Mouse (Mus musculus) neural tube, embryonic 10.5 days (tissue): ENCODE measurements around the gene Fbxw21.

ENCODE experiments used
- DNase-seq: peaks from one replicate; pipeline ENCODE4 v3.0.0-alpha.2; 2017; ENCODE audit warnings: low spot score; ENCODE audit errors: extremely low spot score

Gene Fbxw21

DNA sequence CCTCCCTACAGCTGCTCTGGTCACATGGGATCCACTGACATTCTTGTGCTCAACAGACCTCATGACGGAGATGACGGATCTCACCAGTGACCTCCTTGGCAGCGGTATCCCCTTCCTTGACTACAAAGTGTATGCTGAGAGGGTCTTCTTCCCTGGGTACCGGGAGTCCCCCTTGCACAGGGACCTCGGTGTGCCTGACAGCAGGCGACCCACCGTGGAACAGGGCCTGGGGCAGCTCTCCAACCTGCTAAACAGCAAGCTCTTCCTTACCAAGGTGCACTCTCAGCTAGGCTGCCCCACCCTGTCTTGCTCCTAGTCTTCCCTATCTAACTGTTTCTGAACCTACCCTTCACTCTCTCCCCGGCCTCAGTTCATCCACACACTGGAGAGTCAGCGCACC is 50.2 kb downstream of the Fbxw21 start:
- DNase-seq: no peak

DNA sequence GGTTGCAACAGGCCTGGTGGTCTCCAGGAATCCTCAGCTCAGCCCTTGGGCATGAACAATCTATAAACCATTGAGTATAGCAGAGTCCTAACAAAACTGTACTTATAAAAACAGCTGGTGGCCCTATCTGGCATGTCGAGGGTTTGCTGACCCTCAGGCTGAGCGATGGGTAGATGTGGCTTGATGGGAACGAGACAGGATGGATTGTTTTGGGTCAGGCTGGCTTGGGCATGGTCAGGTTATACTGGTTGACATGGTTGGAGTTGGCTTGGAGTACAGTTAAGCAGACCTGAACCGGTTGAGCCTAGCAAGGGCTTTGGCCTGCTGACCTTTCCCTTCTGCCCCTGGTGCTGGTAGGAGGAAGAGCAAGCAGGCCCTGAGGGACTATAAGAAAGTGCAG is 50.7 kb downstream of the Fbxw21 start:
- DNase-seq: no peak

DNA sequence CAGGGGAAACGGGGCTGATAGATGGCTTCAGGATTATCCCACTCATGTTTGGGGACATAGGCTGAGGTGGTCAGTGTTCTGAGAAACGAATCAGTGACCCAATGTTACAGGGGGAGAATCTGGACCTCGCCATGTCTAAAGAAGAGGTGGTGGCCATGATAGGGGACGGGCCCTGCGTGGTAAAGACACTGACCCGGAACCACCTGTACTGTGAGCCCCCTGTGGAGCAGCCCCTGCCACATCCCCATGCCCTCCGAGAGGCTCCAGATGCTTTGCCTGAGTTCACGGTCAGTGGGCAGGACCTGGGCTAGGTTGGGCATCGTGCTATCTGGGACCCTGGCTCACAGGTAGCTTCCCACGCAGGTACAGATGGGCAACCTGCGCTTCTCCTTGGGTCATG is 51.6 kb downstream of the Fbxw21 start:
- no peak for DNase-seq

DNA sequence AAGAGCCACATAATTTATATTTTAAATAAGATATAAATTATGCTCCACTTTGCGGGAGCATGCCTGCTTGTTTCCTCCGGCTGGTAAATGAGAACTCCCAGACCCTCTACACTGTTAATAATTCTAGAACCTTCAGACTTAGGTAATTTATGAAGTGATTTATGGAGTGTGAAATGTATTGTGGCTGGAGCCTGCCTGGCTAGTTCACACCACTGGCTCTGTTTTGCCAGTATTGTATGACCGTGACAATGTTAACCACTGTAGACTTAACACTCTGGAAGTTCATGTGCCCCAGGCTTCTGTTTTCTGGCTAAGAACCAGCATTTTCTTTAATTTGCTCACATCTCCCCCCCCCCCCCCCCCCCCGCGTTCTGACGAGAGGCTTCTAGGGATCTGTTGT is 54.5 kb downstream of the Fbxw21 start:
- DNase-seq: no peak

DNA sequence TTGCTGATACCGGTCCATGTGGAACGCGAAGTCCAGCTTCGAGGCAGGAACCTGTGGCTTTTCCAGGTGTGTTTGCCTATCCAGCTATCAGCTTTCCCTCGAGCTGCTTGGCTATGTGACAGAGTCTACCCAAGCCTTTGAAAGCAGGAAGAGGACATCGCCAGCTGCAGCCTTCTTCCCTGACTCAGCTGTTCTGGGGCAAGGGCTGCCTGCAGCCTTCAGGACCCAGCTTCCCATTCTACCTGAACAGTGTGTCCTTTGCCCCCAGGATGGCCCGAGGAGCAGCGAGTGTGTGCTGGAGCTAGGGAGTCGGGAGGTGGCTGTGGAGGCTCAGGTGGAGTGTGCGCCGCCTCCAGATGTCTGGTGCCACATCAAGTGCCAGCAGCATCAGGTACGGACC is 56.2 kb downstream of the Fbxw21 start:
- no peak for DNase-seq

DNA sequence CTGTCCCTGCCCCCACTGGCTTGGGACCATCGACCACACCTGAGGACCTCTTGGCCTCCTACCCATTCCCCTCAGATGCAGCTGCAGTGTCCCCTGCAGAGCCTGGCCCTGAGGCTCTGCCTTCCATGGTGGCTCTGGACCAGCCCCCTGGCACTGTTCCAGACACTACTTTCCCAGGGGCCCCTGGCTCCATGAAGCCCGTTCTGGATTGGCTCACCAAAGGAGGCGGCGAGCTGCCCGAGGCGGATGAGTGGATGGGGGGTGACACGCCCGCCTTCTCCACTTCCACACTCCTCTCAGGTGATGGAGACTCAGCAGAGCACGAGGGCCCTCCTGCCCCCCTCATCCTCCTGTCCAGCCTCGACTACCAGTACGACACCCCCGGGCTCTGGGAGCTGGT is 56.8 kb downstream of the Fbxw21 start:
- no peak for DNase-seq

DNA sequence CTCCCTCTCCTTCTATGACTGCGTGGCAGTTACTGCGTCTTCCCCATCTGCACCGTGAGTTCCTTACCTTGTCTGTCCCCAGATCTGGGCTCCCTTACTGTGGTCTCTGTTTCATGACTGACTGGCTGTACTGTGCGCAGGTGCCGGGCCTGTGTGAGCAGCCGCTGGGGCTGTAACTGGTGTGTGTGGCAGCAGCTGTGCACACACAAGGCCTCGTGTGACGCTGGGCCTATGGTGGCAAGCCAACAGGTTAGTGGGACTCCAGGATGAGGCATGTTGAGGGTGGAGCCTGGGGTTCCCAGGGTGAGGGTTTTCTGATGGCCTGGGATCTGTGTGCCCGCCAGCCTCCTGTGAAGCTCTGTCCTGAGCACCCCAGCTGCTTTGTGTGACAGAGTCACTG is 57.8 kb downstream of the Fbxw21 start:
- no peak for DNase-seq

DNA sequence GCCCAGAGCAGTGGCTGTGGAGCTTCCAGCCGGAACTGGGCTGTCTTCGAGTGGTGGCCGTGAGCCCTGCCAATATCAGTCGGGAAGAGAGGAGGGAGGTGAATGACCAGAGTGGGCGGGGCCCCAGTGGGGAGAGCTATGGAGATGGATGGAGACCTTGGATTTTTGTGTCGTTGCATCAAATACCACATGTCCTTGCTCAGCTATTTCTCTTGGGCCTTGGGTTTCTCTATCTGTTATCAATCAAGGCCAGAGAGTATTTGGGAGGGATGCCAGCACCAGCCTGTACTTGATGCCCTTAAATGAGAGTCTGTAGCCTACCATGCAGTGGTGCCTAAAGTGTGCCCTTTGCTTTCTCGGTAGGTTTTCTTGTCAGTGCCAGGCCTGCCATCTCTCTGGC is 58.6 kb downstream of the Fbxw21 start:
- no peak for DNase-seq

DNA sequence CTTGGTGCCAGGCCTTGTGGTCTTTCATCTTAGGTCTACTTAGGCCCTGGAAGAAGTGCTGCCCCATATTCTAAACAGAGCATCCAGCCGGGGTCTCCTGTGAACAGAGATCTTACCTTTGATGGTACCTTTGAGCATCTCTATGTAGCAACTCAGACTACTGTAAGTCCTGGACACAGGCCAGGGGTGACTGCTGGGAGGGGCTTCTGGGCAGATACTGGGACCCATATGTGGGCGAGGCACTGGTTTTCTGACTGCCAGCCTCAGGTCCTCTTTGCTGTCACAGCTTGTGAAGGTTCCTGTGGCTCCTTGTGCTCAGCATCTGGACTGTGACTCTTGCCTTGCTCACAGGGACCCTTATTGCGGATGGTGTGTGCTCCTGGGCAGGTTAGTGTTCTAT is 59.3 kb downstream of the Fbxw21 start:
- DNase-seq: no peak

DNA sequence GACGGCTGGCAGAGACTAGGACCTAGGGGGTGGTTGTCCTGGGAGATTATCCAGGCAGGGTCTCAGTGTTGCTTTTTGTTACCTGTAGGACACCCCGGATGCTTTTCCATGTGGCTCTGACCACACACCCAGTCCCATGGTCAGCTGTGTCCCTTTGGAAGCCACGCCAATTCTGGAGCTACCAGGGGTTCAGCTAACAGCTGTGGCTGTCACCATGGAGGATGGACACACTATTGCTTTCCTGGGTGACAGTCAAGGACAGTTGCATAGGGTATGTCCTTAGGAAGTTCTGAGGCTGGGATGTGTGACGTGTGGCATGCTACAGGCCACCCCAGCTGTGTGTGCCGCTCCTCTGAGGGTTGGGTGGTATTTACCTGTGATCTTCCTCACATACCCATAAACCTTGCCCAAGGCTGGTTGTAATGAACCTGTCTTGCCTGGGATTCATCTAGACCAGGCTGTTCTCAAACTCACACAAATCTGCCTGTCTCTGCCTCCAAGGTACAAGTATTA is 59.9 kb downstream of the Fbxw21 start:
- DNase-seq: no peak

DNA sequence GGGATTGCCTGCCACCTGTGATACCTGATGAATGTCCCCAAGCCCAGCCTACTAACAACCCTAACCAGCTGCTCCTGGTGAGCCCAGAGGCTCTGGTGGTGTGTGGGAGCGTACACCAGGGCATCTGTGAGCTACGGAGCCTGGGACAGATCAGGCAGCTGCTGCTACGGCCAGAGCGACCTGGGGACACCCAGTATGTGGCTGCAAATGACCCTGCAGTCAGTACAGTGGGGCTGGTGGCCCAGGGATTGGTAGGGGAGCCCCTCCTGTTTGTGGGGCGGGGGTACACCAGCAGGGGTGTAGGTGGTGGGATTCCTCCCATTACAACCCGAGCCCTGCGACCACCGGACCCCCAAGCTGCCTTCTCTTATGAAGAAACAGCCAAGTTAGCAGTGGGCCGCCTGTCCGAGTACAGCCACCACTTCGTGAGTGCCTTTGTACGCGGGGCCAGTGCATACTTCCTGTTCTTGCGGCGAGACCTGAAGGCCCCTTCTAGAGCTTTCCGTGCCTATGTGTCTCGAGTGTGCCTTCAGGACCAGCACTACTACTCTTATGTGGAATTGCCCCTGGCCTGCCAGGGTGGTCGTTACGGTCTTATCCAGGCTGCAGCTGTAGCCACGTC is 61.4 kb downstream of the Fbxw21 start:
- no peak for DNase-seq

DNA sequence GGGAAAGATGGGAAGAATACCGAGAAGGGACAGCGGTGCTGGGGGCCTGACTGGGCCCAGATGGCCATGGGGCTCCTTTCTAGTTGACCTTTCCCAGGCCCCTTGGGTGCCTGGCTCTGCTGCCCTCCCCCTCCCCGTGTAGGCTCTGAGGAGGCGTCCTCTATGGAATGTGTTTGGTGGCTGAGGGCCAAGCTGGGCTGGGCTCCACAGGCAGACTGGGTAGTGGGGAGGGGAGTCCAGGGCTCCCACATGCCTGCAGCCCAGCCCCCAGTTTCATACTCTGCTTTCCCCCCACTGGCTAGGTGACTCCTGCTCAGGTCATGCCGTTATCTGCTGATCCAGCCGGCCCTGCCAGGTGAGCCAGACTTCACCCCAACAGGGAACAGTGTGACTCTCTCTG is 62.9 kb downstream of the Fbxw21 start:
- no peak for DNase-seq

DNA sequence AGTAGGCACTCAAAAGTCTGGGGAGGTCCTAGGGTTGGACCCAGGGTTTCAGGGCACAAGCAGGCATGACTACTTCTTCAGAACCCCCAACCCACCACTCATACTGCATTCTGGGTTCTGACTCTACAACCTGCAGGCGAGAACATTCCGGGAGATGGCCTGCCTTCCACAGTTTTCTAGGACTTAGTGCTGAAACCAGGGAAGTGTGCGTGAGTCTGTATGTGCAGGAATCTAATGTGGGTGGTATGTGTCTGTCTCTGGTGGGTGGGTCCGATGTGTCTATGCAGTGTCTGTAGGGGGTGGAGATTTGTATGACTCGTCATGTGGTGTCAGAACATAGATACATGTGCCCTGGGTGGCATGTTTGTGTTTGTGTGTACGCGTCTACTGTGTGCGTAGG is 63.5 kb downstream of the Fbxw21 start:
- no peak for DNase-seq

DNA sequence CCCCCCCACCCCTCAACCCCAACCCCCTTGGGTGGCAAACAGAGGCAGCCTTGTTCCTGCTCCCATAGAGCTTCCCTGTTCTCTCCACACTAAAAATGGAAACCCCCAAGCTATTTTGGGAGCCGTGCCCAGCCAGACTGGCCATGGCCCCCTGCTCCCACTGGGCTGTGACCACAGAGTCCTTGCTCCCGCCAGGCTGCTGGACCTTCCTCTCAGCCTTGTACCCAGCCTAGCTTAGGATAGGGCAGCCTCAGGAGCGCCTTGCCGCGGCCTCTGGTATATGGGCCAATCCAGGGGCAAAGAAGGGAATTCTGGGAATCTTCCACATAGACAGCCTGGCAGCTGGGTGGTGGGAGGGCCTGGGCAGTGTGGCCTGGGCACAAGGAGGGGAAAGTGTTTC is 64.0 kb downstream of the Fbxw21 start:
- no peak for DNase-seq

DNA sequence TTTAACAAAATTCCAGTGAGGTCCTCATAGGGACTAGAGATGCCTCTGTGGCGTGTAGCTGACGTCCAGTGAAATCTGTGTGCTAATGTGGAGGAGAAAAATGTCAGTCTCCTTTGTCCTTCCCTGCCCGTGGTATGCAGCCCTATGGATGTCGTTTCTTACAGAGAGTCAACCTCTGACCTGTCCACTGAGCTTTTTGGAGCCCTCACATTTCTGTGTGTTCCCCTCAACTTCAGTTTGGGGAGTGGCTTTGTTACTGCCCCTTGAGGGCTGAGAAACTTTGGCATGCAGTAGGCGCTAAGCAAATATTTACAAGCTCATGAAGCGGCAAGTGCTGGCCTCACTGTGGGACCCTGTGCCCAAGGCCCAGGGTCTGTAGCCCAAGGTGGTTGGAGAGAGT is 64.5 kb downstream of the Fbxw21 start:
- DNase-seq: peak; percentile 31

DNA sequence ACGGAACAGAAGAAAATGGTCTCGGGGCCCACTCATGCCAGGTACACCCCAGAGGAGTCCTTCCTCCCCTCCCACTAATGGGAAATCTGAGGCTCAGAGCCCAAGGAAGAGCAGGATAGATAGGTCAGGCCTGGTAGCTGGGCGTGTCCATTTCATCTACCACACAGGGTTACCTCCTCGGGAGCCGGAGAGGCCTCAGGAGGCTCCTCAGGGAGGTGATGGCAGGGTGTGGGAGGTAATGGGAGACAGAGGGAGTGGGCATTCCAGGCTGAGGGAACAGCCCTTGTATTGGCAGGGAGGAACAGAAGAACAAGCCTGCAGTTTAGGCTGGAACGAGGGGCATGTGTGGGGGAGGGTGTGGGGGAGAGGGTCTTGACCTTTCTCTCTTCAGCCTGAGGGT is 65.0 kb downstream of the Fbxw21 start:
- peak; percentile 42 for DNase-seq

DNA sequence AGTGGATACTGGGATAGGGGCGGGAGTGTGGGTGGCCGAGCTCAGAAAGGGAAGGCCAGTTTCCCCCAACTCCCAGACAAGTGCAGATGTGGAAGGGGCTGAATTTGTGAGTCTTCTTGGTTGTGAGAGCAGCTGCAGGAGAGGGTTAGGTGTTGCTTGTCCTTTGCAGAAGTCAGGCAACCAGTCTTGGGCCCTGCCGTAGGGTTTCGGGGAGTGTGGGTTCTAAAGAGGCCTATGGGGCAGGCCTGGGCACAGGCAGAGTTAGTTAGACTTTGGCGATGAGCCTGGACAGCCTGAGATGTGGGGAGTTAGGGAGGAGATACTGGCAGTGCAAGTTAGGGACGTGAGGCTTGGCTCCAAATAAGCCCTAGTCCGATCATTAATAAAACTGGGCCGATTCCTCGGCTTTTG is 65.6 kb downstream of the Fbxw21 start:
- peak; percentile 29 for DNase-seq

DNA sequence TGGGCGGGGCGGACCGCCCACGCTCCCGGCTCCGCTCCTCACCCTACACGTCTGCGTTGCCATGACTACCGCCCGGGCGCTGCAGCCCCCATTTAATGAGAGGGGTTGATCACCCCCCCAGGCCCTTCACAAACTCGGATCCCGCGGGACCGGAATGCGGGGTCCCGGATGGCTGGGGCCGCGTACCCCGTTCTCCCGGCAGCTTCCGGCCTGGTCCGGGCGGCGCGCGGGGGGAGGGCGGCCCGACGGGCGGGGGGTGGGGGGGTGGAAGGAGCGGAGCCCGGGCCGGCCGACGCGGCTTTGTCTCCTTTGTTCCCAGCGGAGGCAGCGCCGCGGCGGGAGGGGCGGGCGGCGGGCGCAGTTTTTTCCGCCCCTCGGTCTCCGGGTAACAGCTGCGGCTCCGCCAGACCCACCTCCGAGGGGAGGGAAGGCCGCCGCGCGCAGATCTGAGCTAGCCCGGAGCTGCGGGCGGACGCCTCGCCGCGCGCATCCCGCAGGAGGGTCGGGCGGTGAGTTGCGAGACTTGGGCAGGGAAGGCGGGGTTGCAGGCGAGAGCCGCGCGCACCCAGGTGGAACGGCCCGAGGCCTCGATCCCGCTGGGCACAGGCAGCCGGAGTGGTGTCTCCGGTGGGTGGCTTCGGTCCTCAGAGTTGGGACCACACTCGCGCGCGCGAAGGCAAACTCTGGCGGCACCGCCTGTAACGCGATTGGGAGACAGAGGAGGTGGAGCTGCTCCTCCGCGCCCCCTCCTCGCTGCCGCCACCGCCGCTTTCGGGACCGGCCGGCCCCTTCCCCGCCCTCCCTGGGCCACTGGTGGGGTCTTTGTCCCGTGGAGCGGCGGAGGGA is 66.5 kb downstream of the Fbxw21 start, which contains the start of gene Plxnb1:
TSS of gene Plxnb1 (plus strand) at position 253 of the 846 bp plus-strand sequence.
- DNase-seq: peak; percentile 87

DNA sequence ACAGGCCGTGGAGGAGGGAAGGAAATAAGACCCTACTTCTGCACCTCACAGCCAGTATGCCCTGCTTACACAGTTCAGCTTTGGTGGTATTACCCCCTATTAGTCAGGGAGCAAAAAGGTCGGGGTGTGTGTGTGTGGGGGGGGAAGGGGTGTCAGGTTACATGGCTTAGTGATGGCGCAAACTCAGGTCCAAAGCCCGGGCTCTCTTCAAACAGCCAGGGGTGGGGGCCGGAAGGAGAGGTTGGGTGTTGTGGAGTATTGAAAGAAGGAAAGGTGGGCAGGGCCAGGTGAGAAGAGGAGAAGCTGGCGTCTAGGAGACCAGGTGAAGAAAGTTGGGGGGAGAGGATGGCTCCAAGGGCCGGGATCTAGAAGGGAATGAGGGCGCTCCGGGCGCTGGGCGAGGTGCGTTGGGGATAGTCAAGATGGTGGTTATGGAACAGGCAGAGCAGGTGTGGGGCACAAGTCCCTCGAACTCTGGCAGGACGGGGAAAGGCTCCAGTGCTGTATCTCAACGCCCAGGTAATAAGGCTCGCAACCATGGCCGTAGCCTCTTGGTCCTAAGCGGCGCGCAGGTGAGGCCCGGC is 67.2 kb downstream of the Fbxw21 start:
- DNase-seq: peak; percentile 64

DNA sequence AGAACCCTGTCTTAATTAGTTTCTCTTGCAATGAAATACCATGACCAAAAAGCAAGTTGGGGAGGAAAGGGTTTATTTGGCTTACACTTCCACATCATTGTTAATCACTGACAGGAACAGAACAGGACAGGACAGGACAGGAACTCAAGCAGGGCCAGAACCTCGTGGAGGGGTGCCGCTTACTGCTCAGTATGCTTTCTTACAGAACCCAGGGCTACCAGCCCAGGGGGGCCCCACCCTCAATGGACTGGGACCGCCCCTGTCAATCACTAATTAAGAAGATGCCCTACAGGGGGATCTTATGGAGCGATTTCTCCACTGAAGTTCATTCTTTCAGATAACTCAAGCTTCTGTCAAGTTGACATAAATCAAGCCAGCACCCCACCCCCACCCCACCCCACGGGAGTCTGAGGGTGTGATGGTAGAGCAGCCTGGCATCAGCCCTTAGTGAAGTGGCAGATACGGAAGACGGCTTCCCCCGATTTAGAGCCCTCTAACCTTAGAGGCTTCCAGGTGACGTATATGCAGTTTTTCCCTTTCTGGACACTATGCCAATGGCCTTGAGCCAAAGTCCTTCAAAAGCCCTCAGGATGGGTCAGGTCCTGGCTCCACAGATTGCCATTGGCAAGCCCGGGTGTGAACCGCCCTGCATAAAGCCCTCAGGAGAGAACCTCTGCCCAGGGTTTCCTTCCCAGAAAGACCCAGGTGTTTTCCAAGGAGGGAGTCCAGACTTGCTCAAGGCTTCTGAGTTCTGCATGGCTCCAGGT is 67.9 kb downstream of the Fbxw21 start:
- no peak for DNase-seq

DNA sequence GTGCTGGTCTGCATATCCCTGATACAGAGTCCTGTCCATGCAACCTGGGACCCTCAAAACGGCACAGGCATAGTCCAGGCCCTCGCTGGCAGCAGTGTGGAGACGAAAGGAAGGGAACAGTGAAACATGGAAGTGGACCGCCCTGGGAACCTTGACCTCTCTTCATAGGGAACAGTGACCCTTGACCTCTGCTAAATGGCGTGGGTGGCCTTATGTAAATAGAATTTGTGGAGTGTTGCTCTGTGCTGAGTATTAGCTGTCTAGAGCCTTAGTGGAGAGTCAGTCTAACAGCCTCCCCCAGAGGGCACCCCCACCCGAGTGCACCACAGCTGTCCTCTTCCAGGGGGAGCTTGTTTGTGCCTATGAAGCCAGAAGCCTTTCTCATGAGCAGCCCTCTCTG is 69.0 kb downstream of the Fbxw21 start:
- DNase-seq: no peak

DNA sequence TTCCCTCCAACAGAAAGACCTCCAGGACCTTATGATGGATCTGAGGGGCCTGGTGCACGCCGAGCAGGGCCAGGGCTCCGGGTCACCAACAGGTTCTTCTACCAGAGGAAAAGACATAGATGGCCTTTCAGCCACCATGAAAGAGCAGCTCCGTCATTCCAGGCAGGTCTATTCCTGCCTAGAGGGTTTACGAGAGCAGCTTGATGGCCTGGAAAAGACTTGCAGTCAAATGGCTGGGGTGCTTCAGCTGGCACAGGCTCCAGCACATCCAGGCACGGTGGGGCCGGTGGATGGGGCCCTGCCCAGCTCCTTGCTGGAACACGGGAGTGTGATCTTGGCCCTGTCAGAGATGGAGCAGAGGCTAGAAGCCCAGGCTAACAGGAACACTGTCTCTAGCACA is 70.0 kb downstream of the Fbxw21 start:
- no peak for DNase-seq
